Mouse (Mus musculus) kidney, adult 11 months (tissue): ENCODE measurements around the gene Gigyf1.

Source experiments
- DNase-seq: peaks from one replicate; pipeline ENCODE4 v3.0.0; 2022

Gene Gigyf1

GRCm38 (mm10) chr5:137514811-137515210 is 3.5 kb upstream of the Gigyf1 start:
- no peak for DNase-seq

- DNase-seq, result peak; percentile 4
Measured at GRCm38 (mm10) chr5:137519691-137520550, 1.6 kb downstream of the Gigyf1 start.

GRCm38 (mm10) chr5:137521861-137522260 is 3.5 kb downstream of the Gigyf1 start:
- no peak for DNase-seq

- DNase-seq, result no peak
Measured at GRCm38 (mm10) chr5:137522711-137523110, 4.4 kb downstream of the Gigyf1 start.

GRCm38 (mm10) chr5:137523396-137524250 is 5.3 kb downstream of the Gigyf1 start:
- no peak for DNase-seq

GRCm38 (mm10) chr5:137524251-137524515 is 5.8 kb downstream of the Gigyf1 start:
- DNase-seq, result no peak

GRCm38 (mm10) chr5:137524671-137525070 is 6.3 kb downstream of the Gigyf1 start:
- no peak for DNase-seq

- peak; percentile 3 for DNase-seq
Measured at GRCm38 (mm10) chr5:137525511-137525910, 7.2 kb downstream of the Gigyf1 start.

- peak; percentile 60 for DNase-seq
Measured at GRCm38 (mm10) chr5:137526192-137526936, 8.0 kb downstream of the Gigyf1 start.

- DNase-seq, result peak; percentile 10
Measured at GRCm38 (mm10) chr5:137527413-137527812, 9.1 kb downstream of the Gigyf1 start.

GRCm38 (mm10) chr5:137528247-137528968 is 10.1 kb downstream of the Gigyf1 start:
- DNase-seq, result peak; percentile 6

GRCm38 (mm10) chr5:137529221-137529995 is 11.1 kb downstream of the Gigyf1 start:
- DNase-seq, result no peak

GRCm38 (mm10) chr5:137530075-137530474 is 11.7 kb downstream of the Gigyf1 start:
- DNase-seq, result no peak

GRCm38 (mm10) chr5:137530588-137531413 is 12.5 kb downstream of the Gigyf1 start:
- peak; percentile 69 for DNase-seq

- DNase-seq, result no peak
Measured at GRCm38 (mm10) chr5:137531414-137532130, 13.2 kb downstream of the Gigyf1 start.

GRCm38 (mm10) chr5:137532131-137532807 is 13.9 kb downstream of the Gigyf1 start:
- DNase-seq, result no peak

- DNase-seq, result no peak
Measured at GRCm38 (mm10) chr5:137532808-137533116, 14.4 kb downstream of the Gigyf1 start.

- peak; percentile 98 for DNase-seq
Measured at GRCm38 (mm10) chr5:137533117-137533827, 14.9 kb downstream of the Gigyf1 start, which contains the start of the genes Epo and Gnb2. Gene Epo, minus strand, starts transcription at chr5:137533242. Gene Gnb2, minus strand, starts transcription at chr5:137533510.

- DNase-seq, result no peak
Measured at GRCm38 (mm10) chr5:137534762-137535161, 16.4 kb downstream of the Gigyf1 start.
